Mouse (Mus musculus) forebrain, embryonic 13.5 days (tissue): ENCODE measurements around the gene Eif3i. TPM values are rescaled to one million over a fixed set of nuclear protein-coding genes. Genes with fewer than 3 reads are reported as not detected.
"Not testable (repeated sequence)": the region's sequence is repeated elsewhere in the genome, so short reads cannot be mapped to it uniquely, and the experiment has no call there.

ENCODE experiments used
- ATAC-seq: fragments of 200-750 bp; cut with Nextera tagmentation; 2 replicates; pipeline ENCODE4 v1.8.0; 2017
- H3K27ac ChIP-seq: fragments of 300-500 bp; sonication (generic); 2 replicates; pipeline ENCODE4 v1.5.1; 2015; ENCODE audit warnings: inconsistent platforms, mild to moderate bottlenecking, moderate library complexity
- H3K27me3 ChIP-seq: fragments of 300-500 bp; sonication (generic); 2 replicates; pipeline ENCODE4 v1.6.1; 2015; ENCODE audit warnings: mild to moderate bottlenecking, inconsistent platforms
- H3K36me3 ChIP-seq: fragments of 300-500 bp; sonication (generic); 2 replicates; pipeline ENCODE4 v1.6.1; 2015; ENCODE audit warnings: mild to moderate bottlenecking, inconsistent platforms; ENCODE audit not compliant: poor library complexity, severe bottlenecking
- H3K4me1 ChIP-seq: fragments of 300-500 bp; sonication (generic); 2 replicates; pipeline ENCODE4 v1.6.1; 2015; ENCODE audit warnings: inconsistent platforms
- H3K4me2 ChIP-seq: fragments of 300-500 bp; sonication (generic); 2 replicates; pipeline ENCODE4 v1.6.1; 2015; ENCODE audit warnings: inconsistent platforms, mild to moderate bottlenecking, moderate library complexity
- H3K4me3 ChIP-seq: fragments of 300-500 bp; sonication (generic); 2 replicates; pipeline ENCODE4 v1.5.1; 2015; ENCODE audit warnings: mild to moderate bottlenecking, inconsistent platforms
- H3K9ac ChIP-seq: fragments of 300-500 bp; sonication (generic); 2 replicates; pipeline ENCODE4 v1.6.1; 2015; ENCODE audit warnings: mild to moderate bottlenecking, inconsistent platforms
- H3K9me3 ChIP-seq: fragments of 300-500 bp; sonication (generic); replicated peaks from 2 replicates; pipeline ENCODE4 v1.6.1; 2016; ENCODE audit warnings: inconsistent platforms
- WGBS: fragments of 180-500 bp; shearing (Covaris S2); methylation state at CpG from one replicate; pipeline ENCODE4 v1.1.7; 2015; 5-methylcytosine and 5-hydroxymethylcytosine counted together
- microRNA-seq: library from miRNA; unstranded; fragments of <30 nt; microRNA quantifications from one replicate; pipeline ENCODE4, GENCODE M21; 2016
- polyA plus RNA-seq: library from polyadenylated mRNA; unstranded; fragments of >200 nt; fragmentation: Nextera tagmentation; extraction: Ambion mirVana; gene quantifications from 2 replicates; pipeline ENCODE4 v1.2.1, GENCODE M21; 2015

Gene Eif3i
- polyA plus RNA-seq, 1 experiment from 2014 or later = 251 TPM

GRCm38 (mm10) chr4:129547631-129548030 lies 52.8 kb downstream of the Eif3i start:
- H3K9me3 ChIP-seq, H3K27ac ChIP-seq, H3K36me3 ChIP-seq, H3K4me2 ChIP-seq, H3K9ac ChIP-seq, H3K4me3 ChIP-seq, ATAC-seq, H3K27me3 ChIP-seq, H3K4me1 ChIP-seq: not testable (repeated sequence)
- WGBS = 88% methylated on average over 4 of the region's 4 CpGs

- H3K9me3 ChIP-seq = no peaks in the 10 kb centered on the region
- H3K4me3 ChIP-seq = no peak overlapping the region
- H3K36me3 ChIP-seq = peaks cover 11% of the 10 kb centered on the region
- H3K27me3 ChIP-seq = no peaks in the 10 kb centered on the region
- no peak overlapping the region for H3K9ac ChIP-seq
- ATAC-seq = no peak
- 84% methylated on average over 4 of the region's 4 CpGs for WGBS
- H3K27ac ChIP-seq = no peak overlapping the region
- peaks cover 21% of the 10 kb centered on the region for H3K4me1 ChIP-seq
- no peak overlapping the region for H3K4me2 ChIP-seq
These were observed 56.3 kb downstream of the Eif3i start for GRCm38 (mm10) chr4:129544106-129544505.

DNA sequence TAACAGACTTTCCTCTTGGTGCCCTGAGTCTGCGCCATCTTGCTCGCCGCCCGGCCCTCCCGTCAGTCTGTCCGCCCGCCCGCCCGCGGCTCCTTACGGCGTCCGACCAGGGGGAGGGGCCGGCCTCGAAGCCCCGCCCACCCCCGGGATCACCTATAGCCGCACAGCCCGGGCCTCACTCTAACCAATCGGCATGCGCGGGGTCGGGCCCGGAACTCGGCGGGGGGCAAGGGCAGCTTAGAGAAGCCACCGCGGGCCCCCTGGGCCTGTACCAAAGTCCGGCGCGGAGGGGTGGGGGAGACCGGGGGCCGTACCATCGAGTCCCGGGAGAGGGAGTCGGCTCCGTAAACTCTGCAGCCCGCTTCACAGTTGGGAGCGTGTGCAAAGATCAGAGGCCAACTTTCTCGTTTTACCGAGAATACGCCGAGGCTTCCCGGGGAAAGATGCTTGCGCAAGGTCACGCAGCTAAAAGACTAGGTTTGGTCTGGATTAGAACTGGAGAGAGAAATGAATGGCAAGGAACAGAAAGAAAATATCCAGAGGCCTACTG lies 57.8 kb downstream of the Eif3i start, which contains the start of gene Hdac1:
Gene Hdac1 (minus strand): TSS at position 122 of the 550 bp plus-strand sequence.
- Histone ChIP-seq H3K9ac (peak within 1 kb of the TSS; percentile 93), H3K27me3 (no peaks in the 10 kb centered on the region), H3K27ac (peak within 1 kb of the TSS; percentile 66), H3K4me2 (peak within 1 kb of the TSS; percentile 78), H3K4me3 (peak within 1 kb of the TSS; percentile 85), H3K36me3 (peaks cover 16% of the 10 kb centered on the region), H3K9me3 (no peaks in the 10 kb centered on the region), H3K4me1 (peaks cover 21% of the 10 kb centered on the region)
- peak; percentile 100 for ATAC-seq
- under 1% methylated on average over 45 of the region's 46 CpGs for WGBS

Small RNA genes within 50 kb of the gene (microRNA-seq; reads per million reads assigned to microRNA genes)
- not detected for gene Mir8119

Other genes starting within 250 kb of the Eif3i start
- 12.9 and 13.6 TPM in 2 replicates for gene Zbtb8a, start 222.5 kb downstream of the Eif3i start, polyA plus RNA-seq
- gene Zbtb8b, start 159.8 kb downstream of the Eif3i start, polyA plus RNA-seq = 4.3 and 5.3 TPM in 2 replicates
- 32.8 and 33.6 TPM in 2 replicates for gene Bsdc1, start 139.1 kb downstream of the Eif3i start, polyA plus RNA-seq
- not detected in 2 replicates for gene Tssk3, start 109.6 kb downstream of the Eif3i start, polyA plus RNA-seq
- gene Fam229a, start 109.5 kb downstream of the Eif3i start, polyA plus RNA-seq = not detected in 2 replicates
- 1,756 and 1,774 TPM in 2 replicates for gene Marcksl1, start 87.1 kb downstream of the Eif3i start, polyA plus RNA-seq
- 189 and 191 TPM in 2 replicates for gene Hdac1, start 57.9 kb downstream of the Eif3i start, polyA plus RNA-seq
- 7.6 and 9.2 TPM in 2 replicates for gene Lck, start 27.0 kb downstream of the Eif3i start, polyA plus RNA-seq
- 0.31 and 0.68 TPM in 2 replicates for gene Fam167b, start 22.1 kb downstream of the Eif3i start, polyA plus RNA-seq
- 186 and 193 TPM in 2 replicates for gene Tmem234, start within 50 bp of the Eif3i start, polyA plus RNA-seq
- gene Dcdc2b, start 13.6 kb upstream of the Eif3i start, polyA plus RNA-seq = 2.3 and 4.5 TPM in 2 replicates
- 30.1 and 31.5 TPM in 2 replicates for gene Iqcc, start 18.5 kb upstream of the Eif3i start, polyA plus RNA-seq
- 97.7 and 104 TPM in 2 replicates for gene Ccdc28b, start 23.3 kb upstream of the Eif3i start, polyA plus RNA-seq
- 75.9 and 79.8 TPM in 2 replicates for gene Txlna, start 40.4 kb upstream of the Eif3i start, polyA plus RNA-seq
- 14.4 and 15.8 TPM in 2 replicates for gene Kpna6, start 72.1 kb upstream of the Eif3i start, polyA plus RNA-seq
- 15.5 and 21.1 TPM in 2 replicates for gene Tmem39b, start 96.2 kb upstream of the Eif3i start, polyA plus RNA-seq
- gene Khdrbs1, start 141.7 kb upstream of the Eif3i start, polyA plus RNA-seq = 190 TPM in 2 replicates
- gene Ptp4a2, start 210.6 kb upstream of the Eif3i start, polyA plus RNA-seq = 358 and 389 TPM in 2 replicates